Mouse (Mus musculus) cerebellum, postnatal 25 days (tissue): ENCODE results near the gene Olfr734.

Source experiments
- DNase-seq, 2 experiments: peaks; one replicate each; pipeline ENCODE4 v3.0.0; 2021; ENCODE audit warnings: mixed read lengths in 2 of 2

The Olfr734 gene

DNA sequence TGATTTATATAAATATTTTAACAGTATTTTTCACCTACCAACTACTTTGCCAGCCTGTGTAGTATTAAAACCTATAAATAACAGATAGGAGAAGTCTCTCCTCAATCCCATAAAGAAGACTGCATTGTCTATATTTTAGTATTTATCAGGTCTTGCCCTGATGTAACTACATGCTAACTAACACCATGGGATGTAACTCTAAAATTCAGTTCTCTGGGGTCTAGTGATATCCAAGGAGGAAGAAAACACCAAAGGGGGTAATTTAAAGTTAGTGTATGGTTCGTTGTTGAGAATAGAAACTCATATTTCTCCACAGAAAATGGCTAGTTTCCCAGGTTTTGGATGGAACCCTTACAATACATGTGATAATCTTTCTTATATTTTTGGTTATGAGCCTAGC is at the start of gene Olfr734:
Gene Olfr734, minus strand, starts transcription at position 101 of the 400 bp plus-strand sequence.
- DNase-seq, result no peak

DNA sequence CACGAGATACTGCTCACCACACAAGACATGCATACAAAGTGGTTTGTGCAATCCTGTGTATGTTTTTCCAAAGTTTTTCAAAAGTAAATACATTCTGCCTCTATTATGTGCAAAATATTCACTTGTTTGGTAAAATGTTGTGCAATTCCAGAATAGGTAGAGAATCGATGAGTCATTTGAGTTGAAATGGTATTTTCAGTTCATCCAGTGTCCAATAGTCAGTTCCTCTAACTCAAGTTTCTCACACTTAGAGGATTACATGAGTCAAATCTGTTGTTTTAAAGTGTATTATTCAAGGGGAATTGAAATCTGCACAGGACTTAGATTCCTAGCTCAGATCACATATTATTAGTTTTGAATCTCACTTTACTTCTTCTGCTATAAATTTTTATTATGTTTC is 37.0 kb upstream of the Olfr734 start:
- no peak for DNase-seq

DNA sequence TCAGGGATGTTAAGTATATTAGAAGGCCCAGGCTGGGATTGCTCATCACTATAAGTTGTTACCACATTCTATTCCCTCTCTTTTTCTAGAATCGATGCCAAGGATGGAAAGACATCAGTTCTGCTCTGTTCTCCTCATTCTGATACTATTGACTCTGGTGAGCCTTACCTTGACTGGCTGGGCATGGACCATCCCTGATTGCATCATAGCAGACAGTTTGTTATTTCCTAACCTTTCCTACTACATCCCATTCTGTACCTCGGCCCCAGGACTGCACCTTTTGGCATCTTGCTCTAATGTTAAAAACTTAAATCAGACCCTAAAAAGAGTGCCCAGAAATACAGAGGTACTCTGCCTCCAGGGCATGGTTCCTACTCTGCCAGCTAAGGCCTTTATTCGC is 33.9 kb upstream of the Olfr734 start:
- DNase-seq, result no peak

DNA sequence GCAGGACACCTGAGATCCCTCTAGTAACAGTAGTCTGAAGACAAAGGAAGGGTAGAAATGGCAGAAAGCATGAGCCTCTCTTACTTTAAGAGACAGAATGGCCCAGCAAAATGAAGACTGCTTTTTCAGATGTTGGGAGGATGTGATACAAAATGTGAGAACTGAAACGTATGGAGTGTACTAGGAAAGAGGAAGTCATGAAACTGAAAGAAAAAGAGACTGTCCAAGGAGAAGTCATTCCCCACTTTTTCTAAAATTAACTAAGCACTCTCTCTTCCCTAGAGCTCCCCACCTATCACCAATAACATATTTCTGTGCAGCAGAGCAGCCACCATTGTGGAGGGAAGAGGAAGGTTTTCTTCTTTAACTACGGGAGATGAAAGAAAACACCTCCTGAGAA is 31.0 kb upstream of the Olfr734 start, which contains the start of gene Tlr11:
Gene Tlr11, plus strand, starts transcription at position 322 of the 400 bp plus-strand sequence.
- no peak for DNase-seq

DNA sequence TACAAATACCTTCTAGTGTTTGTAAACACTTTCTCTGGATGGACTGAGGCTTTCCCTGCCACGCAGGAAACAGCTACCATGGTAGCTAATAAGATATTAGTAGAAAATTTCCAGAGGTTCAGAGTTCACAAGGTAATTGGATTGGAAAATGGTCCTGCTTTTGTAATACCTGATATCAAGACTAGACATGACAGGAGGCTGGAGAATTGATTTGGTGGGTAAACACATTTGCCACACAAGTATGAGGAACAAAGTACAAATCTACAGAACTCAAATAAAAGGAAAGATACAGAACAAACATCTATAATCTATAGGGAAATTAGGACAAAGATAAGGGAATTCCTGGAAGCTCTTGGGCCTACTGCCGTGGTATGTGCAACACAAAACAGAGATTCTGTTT is 30.2 kb upstream of the Olfr734 start:
- no peak for DNase-seq

DNA sequence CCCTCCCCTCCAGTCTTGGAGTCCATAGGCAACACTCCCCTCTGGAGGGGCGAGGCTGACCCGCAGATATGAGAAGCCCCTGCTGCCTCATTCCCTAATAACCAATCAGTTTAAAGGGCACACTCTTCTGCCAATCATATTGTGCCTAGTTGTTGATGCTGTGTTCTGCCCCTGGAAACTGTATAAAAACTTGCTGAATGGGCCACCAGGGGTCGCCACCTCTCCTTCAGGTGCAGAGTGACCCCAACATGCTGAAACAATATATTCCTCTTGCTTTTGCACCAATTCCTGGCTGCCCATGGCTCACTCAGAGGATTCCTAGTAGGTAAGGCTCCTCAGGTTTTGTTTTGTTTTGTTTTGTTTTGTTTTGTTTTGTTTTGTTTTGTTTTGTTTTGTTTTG is 25.9 kb upstream of the Olfr734 start:
- DNase-seq, result peak in 1 of 2 experiments; percentile 4

DNA sequence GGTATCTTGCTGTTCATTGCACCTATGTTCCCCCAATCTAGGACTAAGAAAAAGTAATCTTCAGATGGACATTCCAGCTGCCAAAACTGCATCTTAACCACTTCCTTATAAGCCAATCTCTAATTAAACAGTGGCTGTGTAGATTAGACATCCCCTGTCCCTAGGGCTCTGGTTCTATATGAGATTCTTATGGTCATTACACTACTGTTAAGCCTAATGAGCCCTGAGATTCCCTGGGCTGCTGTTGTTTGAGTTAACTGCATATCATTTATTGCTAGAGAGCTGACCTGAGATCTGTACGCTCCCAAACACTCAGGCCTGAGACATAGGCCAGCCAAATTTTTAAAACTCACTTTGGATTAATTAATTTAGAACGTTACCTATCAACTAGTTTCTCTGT is 22.2 kb upstream of the Olfr734 start, which contains the start of gene Olfr735:
Gene Olfr735, minus strand, starts transcription at position 77 of the 400 bp plus-strand sequence.
- no peak for DNase-seq

DNA sequence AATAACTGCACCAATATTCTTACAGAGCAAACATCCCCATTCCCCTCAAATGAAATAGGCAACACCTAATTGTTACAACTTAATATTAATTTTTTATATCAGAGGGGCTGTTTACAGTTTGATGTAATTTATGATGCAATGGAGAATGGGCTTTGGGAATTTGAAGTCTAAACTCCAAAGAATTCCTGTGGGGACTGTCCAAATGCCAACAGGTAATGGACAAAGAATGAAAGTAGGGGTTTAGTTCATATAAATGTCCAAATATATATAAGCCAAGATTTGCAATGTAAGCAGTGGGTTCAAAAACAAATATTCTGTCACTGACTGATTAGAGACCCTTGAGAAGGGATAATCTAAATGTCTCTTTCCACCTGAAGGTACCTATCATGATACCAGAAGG is 25.1 kb downstream of the Olfr734 start, which contains the start of gene Olfr733:
Gene Olfr733, minus strand, starts transcription at position 101 of the 400 bp plus-strand sequence.
- no peak for DNase-seq

DNA sequence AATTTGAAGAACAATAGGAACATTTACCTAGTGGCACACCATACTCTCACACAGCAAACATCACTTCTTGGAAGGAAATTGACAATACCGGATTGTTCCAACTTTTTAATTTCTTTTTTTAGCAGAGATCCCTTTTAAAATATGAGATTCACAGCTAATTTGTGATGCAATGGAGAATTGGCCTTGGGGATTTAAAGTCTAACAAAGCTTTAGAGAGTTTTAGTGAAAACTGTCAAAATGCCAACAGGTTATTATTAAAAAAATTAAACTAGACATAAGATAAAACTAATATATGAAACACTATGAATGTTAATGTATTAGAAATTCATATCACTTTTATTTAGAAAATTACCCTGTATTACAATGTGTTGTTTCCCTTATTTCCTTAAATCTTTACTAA is 42.5 kb downstream of the Olfr734 start, which contains the start of gene Olfr732:
Gene Olfr732, minus strand, starts transcription at position 101 of the 400 bp plus-strand sequence.
- DNase-seq, result no peak
